Mouse (Mus musculus) C2C12 (cell line): ENCODE data around the gene Hsf2bp.

Source experiments
- CEBPB ChIP-seq: IDR thresholded peaks from one replicate; pipeline ENCODE4 v1.6.1; 2011; ENCODE audit warnings: low read depth, mild to moderate bottlenecking, control low read depth, moderate library complexity
- CTCF ChIP-seq: IDR thresholded peaks from one replicate; pipeline ENCODE4 v1.5.1; 2011; ENCODE audit not compliant: control insufficient read depth, insufficient read depth, insufficient read length
- USF1 ChIP-seq: IDR thresholded peaks from one replicate; pipeline ENCODE4 v1.6.1; 2011; ENCODE audit warnings: low read depth, mild to moderate bottlenecking, control low read depth, moderate library complexity

GRCm38 (mm10) chr17:31896311-31896710 lies 139.8 kb downstream of the Hsf2bp start:
- TF ChIP-seq CTCF (no peak), CEBPB (no peak), USF1 (no peak)
